Mouse (Mus musculus): Measurements from ENCODE around the gene Gm5767. TPM values are rescaled to one million over a fixed set of nuclear protein-coding genes. Genes with fewer than 3 reads are reported as not detected.
A peak's percentile ranks its signal among the peaks of the same experiment; 100 is the strongest.

Gene Gm5767
- polyA plus RNA-seq, 1 experiment from 2014 or later: not detected

DNA sequence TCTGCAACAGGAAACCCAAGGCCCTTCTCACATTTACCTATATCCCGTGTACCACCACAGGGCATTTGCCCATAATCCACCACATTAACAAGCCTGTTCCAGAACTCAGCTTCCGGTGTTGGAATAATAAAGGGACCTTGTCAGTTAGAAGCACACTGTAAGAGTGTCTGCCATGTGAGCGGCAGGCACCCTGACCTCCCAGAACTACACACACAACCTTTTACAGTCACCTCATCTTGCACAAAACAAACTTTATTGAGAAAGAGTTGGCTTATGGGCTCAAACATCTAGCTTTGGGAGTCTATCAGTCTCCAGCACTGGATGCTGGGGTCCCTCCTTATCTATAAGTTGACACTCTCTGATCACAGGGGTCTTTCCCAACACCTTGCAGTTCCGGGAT lies 22.2 kb upstream of the Gm5767 start:
- WGBS: 82% methylated on average over 4 of the region's 4 CpGs

DNA sequence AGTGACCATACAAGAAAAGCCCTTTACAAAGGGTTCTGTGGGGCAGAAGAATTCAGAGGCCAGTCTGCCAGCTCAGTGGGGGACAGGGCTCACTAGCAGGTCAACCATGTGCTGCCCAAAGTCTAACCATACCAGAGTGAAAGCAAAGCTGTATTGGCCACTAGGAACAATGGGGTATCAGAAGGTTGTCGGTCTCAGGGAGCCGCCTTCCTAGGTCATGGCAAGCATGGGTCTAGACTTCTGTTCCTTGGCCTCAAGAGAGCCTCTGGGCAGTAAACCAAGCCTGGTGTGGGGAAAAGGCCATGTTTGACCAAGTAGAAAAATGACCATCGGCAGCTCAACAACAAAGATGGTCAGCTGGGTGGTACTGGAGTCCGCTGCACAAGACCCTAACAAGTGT lies 21.8 kb upstream of the Gm5767 start:
- Histone ChIP-seq H3K4me2 (no peak overlapping the region), H3K27me3 (no peaks in the 10 kb centered on the region), H3K4me3 (no peak overlapping the region), H3K9me3 (no peaks in the 10 kb centered on the region), H3K9ac (no peak overlapping the region), H3K4me1 (replicated peaks) (peaks cover 8% of the 10 kb centered on the region; the same call in 1 of the 2 replicates), H3K36me3 (peaks cover 52% of the 10 kb centered on the region), H3K27ac (replicated peaks) (no peak overlapping the region)
- no peak for ATAC-seq (ENCODE audit: low FRiP score, low read depth)
- 91% methylated on average over 4 of the region's 4 CpGs for WGBS

More for the DNA sequence above, 22.2 kb upstream of the Gm5767 start:
- peaks cover 3% of the 10 kb centered on the region; the same call in 1 of the 2 replicates for H3K4me1 ChIP-seq (replicated peaks)
- no peak overlapping the region for H3K4me2 ChIP-seq
- no peaks in the 10 kb centered on the region for H3K27me3 ChIP-seq
- H3K9me3 ChIP-seq: no peaks in the 10 kb centered on the region
- H3K27ac ChIP-seq (replicated peaks): no peak overlapping the region
- H3K9ac ChIP-seq: no peak overlapping the region
- peaks cover 51% of the 10 kb centered on the region for H3K36me3 ChIP-seq
- no peak overlapping the region for H3K4me3 ChIP-seq
- ATAC-seq (ENCODE audit: low FRiP score, low read depth): no peak

DNA sequence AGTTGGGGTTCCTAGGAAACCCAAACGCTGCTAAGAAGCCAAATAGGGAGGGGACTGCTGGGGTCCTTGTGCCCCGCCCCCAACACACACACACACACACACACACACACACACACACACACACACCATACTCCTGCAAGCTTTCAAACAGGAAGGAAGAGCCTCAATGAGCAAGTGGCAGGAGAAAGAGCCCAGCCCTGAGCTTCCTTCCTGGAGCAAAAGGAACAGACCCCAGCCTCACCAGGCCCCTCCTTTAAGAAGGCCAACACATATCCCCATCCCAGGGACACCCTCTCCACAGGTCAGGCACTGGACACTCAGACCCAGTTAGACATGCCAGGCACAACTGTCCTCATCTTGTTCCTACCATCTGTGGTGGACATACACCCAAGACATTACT lies 17.5 kb upstream of the Gm5767 start:
- Histone ChIP-seq H3K4me3 (no peak overlapping the region), H3K27ac (replicated peaks) (0 out of 2 replicates have a peak overlapping the region, but pooled peaks have one; percentile 43), H3K27me3 (no peaks in the 10 kb centered on the region), H3K4me2 (no peak overlapping the region), H3K9me3 (no peaks in the 10 kb centered on the region), H3K36me3 (peaks cover 42% of the 10 kb centered on the region), H3K9ac (no peak overlapping the region), H3K4me1 (replicated peaks) (peaks cover 34% of the 10 kb centered on the region)
- no peak for ATAC-seq (ENCODE audit: low FRiP score, low read depth)
- 84% methylated on average over 2 of the region's 2 CpGs for WGBS

DNA sequence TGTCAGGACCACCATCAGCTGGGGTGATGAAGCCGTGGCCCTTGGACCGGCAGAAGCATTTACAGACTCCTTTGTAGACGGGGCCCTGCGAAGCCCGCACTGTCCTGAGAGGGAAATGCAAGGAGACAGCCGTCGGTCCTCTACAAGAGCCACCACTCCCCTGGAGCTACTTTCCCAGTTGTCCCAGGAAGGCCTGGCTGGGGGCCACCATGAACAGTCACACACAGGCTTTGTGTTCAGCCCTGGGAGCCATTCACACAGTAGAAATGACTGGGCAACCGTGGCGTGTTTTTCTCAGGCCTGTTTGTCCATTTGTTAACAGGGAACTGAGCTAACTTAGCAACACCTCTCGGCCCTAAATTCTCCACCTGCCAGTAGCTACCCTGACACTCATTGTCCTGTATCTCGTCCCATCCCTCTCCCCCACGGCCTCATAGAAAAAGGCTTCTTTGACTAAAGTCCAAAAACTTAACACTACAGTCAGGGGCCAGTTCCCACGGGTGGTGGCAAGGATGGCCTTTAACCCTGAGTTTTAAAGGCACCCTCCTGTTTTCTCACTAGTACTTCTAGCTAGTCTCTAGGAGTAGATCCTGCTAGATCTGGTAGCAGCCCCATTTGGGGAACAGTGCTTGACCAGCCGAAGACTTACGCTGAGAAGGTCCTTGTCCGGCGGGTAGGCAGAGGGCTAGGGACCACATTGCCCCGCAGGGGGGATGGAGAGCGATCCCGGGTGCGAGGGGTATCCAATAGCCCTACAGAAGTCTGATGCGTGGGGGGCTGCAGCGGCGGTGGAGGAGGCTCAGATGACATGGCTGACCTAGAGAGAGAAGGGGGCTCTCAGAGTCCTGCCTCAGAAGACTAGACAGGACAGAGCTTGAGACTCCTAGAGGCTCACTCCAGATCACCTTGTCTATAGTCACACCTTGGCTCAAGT lies 16.7 kb upstream of the Gm5767 start:
- Histone ChIP-seq H3K9ac (no peak overlapping the region), H3K36me3 (peaks cover 37% of the 10 kb centered on the region), H3K9me3 (no peaks in the 10 kb centered on the region), H3K27ac (replicated peaks) (0 out of 2 replicates have a peak overlapping the region, but pooled peaks have one; percentile 43), H3K4me1 (replicated peaks) (peaks cover 43% of the 10 kb centered on the region), H3K4me2 (no peak overlapping the region), H3K27me3 (no peaks in the 10 kb centered on the region), H3K4me3 (no peak overlapping the region)
- WGBS: 80% methylated on average over 24 of the region's 24 CpGs
- ATAC-seq (ENCODE audit: low FRiP score, low read depth): no peak

DNA sequence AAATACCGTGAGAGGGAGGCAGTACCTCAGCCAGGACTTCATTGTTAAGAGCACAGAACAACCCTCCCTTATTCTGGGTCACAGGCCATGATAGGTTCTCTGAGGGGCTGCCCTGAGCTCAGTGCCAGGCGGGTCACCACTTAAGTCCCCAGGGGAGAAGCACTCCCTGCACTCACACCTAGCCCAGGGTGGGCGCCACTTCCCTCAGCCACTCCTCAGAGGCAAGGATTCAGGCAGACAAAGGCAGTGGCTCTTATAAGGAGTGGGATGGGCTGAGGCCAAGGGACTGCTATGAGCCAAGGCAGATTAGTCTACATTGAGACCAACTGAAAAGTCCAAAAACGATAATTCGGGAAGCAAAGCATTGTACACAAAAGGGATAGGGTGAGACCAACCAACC lies 15.2 kb upstream of the Gm5767 start:
- Histone ChIP-seq H3K9ac (no peak overlapping the region), H3K4me3 (no peak overlapping the region), H3K36me3 (peaks cover 24% of the 10 kb centered on the region), H3K27ac (replicated peaks) (no peak overlapping the region), H3K27me3 (no peaks in the 10 kb centered on the region), H3K4me2 (no peak overlapping the region), H3K9me3 (no peaks in the 10 kb centered on the region), H3K4me1 (replicated peaks) (peaks cover 57% of the 10 kb centered on the region)
- WGBS: 86% methylated on average over 5 of the region's 5 CpGs
- ATAC-seq (ENCODE audit: low FRiP score, low read depth): no peak

DNA sequence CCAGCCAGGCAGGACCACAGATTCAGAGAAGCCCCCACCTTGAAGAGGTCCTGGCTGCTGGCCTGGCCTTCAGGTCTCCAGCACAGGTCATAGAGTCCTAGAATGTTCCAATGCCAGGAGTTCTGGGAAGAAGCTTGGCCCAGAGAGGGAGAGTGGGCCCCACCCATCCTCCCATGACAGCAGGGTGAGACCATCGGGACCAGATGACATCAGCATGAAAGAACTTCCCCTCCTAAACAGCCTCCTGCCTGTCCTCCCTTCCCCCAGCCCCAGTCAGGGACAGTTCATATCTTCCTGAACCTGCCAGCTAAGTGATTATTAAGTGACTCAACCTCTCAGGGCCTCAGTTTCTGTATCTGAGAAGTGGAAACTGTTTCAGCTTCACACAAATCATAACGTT lies 14.1 kb upstream of the Gm5767 start:
- no peak for ATAC-seq (ENCODE audit: low FRiP score, low read depth)
- no peaks in the 10 kb centered on the region for H3K9me3 ChIP-seq
- peaks cover 61% of the 10 kb centered on the region for H3K4me1 ChIP-seq (replicated peaks)
- no peak overlapping the region for H3K4me2 ChIP-seq
- no peak overlapping the region for H3K9ac ChIP-seq
- H3K27me3 ChIP-seq: no peaks in the 10 kb centered on the region
- no peak overlapping the region for H3K27ac ChIP-seq (replicated peaks)
- H3K36me3 ChIP-seq: peaks cover 16% of the 10 kb centered on the region
- 71% methylated on average over 2 of the region's 2 CpGs for WGBS
- no peak overlapping the region for H3K4me3 ChIP-seq

DNA sequence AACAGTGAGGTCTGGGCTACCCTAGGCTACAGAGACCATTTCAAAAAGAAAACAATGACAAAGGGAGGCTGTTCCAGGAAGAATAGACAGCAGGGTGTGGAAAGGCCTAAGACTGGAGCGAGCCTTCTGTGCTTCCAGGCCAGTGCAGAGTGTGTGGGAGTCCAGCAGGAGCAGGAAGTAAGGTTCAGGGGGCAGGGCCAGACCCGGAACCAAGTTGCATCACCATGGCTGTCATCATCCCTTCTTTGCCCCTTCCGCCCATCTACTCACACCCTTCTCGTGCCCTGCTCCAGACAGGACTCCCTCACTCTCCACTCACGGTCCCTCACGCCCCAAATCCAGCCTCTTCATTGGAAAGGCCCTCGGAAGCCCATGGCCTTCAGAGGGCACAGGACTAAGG lies 13.3 kb upstream of the Gm5767 start:
- no peak overlapping the region for H3K4me2 ChIP-seq
- no peak overlapping the region for H3K4me3 ChIP-seq
- H3K36me3 ChIP-seq: peaks cover 8% of the 10 kb centered on the region; the same call in 1 of the 2 replicates
- H3K9me3 ChIP-seq: no peaks in the 10 kb centered on the region
- H3K27ac ChIP-seq (replicated peaks): no peak overlapping the region
- no peak for ATAC-seq (ENCODE audit: low FRiP score, low read depth)
- no peak overlapping the region for H3K9ac ChIP-seq
- H3K27me3 ChIP-seq: no peaks in the 10 kb centered on the region
- H3K4me1 ChIP-seq (replicated peaks): peaks cover 61% of the 10 kb centered on the region
- WGBS: 81% methylated on average over 7 of the region's 7 CpGs

DNA sequence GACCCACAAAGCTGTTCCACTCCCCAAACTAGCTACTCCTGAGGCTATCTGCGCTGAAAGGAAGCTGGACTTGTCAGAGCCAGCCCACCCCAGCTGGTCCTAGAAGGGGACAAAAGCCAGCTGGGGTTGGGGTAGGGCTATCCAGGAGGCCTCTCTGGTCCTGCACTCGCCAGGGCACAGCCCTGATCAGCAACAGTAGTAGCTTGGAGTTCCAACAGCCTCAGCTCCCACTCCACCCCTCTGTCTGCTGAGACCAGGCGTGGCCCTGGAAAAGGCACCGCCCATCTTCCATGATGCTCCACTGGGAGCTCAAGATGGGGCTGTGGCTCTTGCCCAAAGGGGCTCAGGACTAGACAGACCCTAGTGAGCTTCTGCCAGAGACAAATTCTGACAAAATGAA lies 12.8 kb upstream of the Gm5767 start:
- H3K9me3 ChIP-seq: no peaks in the 10 kb centered on the region
- peaks cover 3% of the 10 kb centered on the region; the same call in 1 of the 2 replicates for H3K36me3 ChIP-seq
- no peak for ATAC-seq (ENCODE audit: low FRiP score, low read depth)
- H3K4me1 ChIP-seq (replicated peaks): peaks cover 64% of the 10 kb centered on the region
- H3K4me2 ChIP-seq: peak overlapping the region; percentile 18; the same call in 1 of the 2 replicates
- no peak overlapping the region for H3K4me3 ChIP-seq
- H3K27me3 ChIP-seq: no peaks in the 10 kb centered on the region
- 69% methylated on average over 4 of the region's 4 CpGs for WGBS
- H3K27ac ChIP-seq (replicated peaks): no peak overlapping the region
- no peak overlapping the region for H3K9ac ChIP-seq

DNA sequence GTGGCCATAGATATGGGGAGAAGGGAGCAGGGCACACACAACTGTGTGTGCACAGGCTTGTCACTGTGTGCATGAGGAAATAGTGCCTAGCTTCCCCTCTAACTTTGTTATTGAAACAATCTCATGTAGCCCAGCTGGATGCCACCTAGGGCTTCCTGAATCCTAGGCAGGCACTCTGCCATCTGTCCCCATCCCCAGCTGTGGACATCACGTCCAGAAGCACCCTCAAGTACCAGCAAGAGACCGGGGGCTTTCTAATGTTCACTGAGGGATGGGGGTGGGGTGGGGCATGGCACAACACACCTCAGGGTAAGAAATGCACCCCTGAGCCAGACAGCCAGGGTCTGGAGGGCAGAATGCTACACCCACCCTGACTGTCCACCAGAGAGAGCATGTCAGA lies 12.2 kb upstream of the Gm5767 start:
- Histone ChIP-seq H3K27ac (replicated peaks) (no peak overlapping the region), H3K4me2 (peak overlapping the region; percentile 66; the same call in 1 of the 2 replicates), H3K4me3 (no peak overlapping the region), H3K4me1 (replicated peaks) (peaks cover 60% of the 10 kb centered on the region), H3K9ac (no peak overlapping the region), H3K9me3 (no peaks in the 10 kb centered on the region), H3K27me3 (no peaks in the 10 kb centered on the region), H3K36me3 (peaks cover under 1% of the 10 kb centered on the region; the same call in 1 of the 2 replicates)
- WGBS: 56% methylated on average over 2 of the region's 2 CpGs
- no peak for ATAC-seq (ENCODE audit: low FRiP score, low read depth)

DNA sequence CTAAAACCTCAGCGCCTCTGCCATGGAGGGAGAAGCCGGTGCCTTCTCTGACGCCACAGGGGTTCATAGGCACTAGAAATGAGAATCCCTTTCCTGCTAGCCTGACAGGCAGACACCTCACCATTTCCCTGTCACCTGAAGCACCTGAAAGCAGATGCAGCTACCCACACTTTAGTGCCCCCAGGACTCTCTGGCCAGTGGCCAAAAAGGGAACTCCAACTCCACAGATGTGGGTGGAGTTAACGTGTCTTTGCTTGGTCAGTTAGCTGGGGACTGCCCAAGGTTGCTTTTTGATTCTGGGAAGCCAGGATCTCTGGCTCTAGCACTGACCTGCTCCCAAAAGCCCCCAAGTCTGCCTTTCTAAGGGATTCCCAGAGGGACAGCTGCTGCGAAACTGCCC lies 11.1 kb upstream of the Gm5767 start:
- Histone ChIP-seq H3K4me3 (peak overlapping the region; percentile 79), H3K4me1 (replicated peaks) (peaks cover 50% of the 10 kb centered on the region), H3K27ac (replicated peaks) (peak overlapping the region; percentile 78), H3K36me3 (no peaks in the 10 kb centered on the region), H3K9me3 (no peaks in the 10 kb centered on the region), H3K9ac (peak overlapping the region; percentile 62), H3K27me3 (no peaks in the 10 kb centered on the region), H3K4me2 (peak overlapping the region; percentile 66)
- 40% methylated on average over 5 of the region's 5 CpGs for WGBS
- no peak for ATAC-seq (ENCODE audit: low FRiP score, low read depth)

DNA sequence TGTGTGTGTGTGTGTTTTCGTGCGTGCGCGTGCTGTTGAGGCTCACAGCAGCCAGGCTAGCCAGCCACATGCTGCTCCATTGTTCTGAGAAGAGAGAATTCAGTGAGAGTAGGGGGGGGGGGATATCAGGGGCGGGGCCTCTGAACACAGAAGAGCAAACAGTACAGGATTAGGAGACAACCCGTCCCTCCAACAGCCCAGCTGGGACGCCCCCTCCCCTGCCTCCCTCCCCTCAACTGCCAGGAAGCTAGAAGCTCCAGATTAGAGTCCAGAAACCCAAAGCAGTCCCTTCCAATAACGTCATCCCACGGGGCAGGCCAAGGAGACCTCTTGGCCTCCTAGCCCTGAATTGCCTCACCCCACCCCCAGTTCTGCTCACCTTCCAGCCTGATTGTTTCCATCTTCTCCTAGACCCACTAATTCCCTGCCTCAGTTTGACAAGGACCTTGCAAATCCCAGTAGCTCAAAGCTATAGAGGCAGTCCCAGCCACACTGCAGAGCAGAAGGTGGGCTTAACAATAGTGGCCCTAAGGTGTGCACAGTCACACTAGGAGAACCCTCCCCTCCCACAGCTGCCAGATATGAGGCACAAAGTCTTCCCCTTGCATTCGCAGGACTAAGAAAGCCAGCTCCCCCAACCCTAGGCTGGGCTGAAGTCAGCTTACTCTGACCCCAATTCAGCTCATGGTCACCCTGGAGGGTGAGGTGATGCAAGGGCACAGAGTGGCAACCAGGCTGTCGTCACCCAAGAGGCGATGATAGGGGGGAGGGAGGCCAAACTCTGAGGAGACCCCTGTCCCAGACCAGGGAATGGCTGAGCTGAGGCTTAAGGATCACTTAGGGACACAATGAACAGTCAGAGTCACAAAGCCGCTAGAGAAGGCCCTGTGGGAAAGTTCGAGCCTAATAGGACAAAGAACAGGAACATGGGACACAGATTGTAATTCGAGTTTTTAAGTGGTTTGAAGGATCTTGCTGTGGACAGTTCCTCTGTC lies 10.2 kb upstream of the Gm5767 start:
- Histone ChIP-seq H3K9me3 (no peaks in the 10 kb centered on the region), H3K4me3 (peak overlapping the region; percentile 79), H3K27me3 (no peaks in the 10 kb centered on the region), H3K4me1 (replicated peaks) (peaks cover 49% of the 10 kb centered on the region), H3K4me2 (peak overlapping the region; percentile 66), H3K9ac (peak overlapping the region; percentile 62), H3K36me3 (no peaks in the 10 kb centered on the region), H3K27ac (replicated peaks) (peak overlapping the region; percentile 78)
- ATAC-seq (ENCODE audit: low FRiP score, low read depth): peak; percentile 63
- 2% methylated on average over 15 of the region's 15 CpGs for WGBS

Data from hindbrain, embryonic 15.5 days (tissue).